Mouse (Mus musculus): Measurements from ENCODE around the gene P4hb. TPM values are rescaled to one million over a fixed set of nuclear protein-coding genes. Genes with fewer than 3 reads are reported as not detected.
"Not testable (repeated sequence)": the region's sequence is repeated elsewhere in the genome, so short reads cannot be mapped to it uniquely, and the experiment has no call there.

Gene P4hb
- total and polyA plus RNA-seq, 2 experiments from 2014 or later: 174 to 208 TPM

- 67% methylated on average over 6 of the region's 6 CpGs for WGBS
- Histone ChIP-seq H3K27me3 (ENCODE audit: insufficient read depth, low read length) (no peaks in the 10 kb centered on the region), H3K4me1 (ENCODE audit: insufficient read depth) (no peaks in the 10 kb centered on the region), H3K4me2 (ENCODE audit: low read depth) (no peak overlapping the region), H3K9me3 (ENCODE audit: low read length) (no peaks in the 10 kb centered on the region), H3K4me3 (ENCODE audit: low read depth, low read length) (no peak overlapping the region), H3K27ac (ENCODE audit: low read depth, low read length) (no peak overlapping the region), H3K9ac (no peak overlapping the region), H3K36me3 (ENCODE audit: insufficient read depth) (no peaks in the 10 kb centered on the region)
- DNase-seq: no peak
- no peak for ATAC-seq
- TF ChIP-seq CTCF (IDR thresholded peaks at IDR 0.05; ENCODE audit: low read depth): no peak
Observed at GRCm38 (mm10) chr11:120518027-120518426, 55.0 kb downstream of the P4hb start.

GRCm38 (mm10) chr11:120517147-120517546 is 55.9 kb downstream of the P4hb start:
- WGBS: 75% methylated on average over 4 of the region's 4 CpGs

DNA sequence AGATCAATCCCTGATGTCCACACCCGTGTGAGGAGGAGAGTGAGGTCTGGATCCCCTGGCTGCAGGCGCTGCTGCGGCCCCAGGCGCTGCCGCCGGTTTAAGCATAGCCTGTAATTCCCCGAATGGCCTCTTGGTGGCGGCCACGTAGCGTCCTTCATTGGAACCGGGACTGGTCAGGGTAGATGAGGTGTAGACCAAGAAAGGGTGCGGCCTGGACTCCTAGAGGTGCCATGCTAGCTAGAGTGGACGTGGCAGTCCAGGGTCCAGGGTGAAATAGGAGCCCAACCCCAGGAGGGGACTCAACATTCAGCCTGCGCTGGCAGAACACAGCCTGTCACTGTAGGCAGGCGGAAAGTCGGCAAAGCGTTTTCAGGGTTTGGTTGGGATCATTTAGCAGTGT is 57.4 kb downstream of the P4hb start:
- peak; percentile 50 for ATAC-seq
- WGBS: 17% methylated on average over 17 of the region's 17 CpGs
- H3K27ac ChIP-seq (ENCODE audit: low read depth, low read length): no peak overlapping the region

More at GRCm38 (mm10) chr11:120517147-120517546, 55.9 kb downstream of the P4hb start:
- no peak for TF ChIP-seq CTCF (IDR thresholded peaks at IDR 0.05; ENCODE audit: low read depth)
- H3K9me3 ChIP-seq (ENCODE audit: low read length): no peaks in the 10 kb centered on the region
- no peak for ATAC-seq
- no peaks in the 10 kb centered on the region for H3K36me3 ChIP-seq (ENCODE audit: insufficient read depth)
- H3K4me3 ChIP-seq (ENCODE audit: low read depth, low read length): no peak overlapping the region
- H3K9ac ChIP-seq: no peak overlapping the region
- no peak overlapping the region for H3K4me2 ChIP-seq (ENCODE audit: low read depth)
- H3K27ac ChIP-seq (ENCODE audit: low read depth, low read length): no peak overlapping the region
- no peaks in the 10 kb centered on the region for H3K4me1 ChIP-seq (ENCODE audit: insufficient read depth)
- no peaks in the 10 kb centered on the region for H3K27me3 ChIP-seq (ENCODE audit: insufficient read depth, low read length)
- DNase-seq: no peak

DNA sequence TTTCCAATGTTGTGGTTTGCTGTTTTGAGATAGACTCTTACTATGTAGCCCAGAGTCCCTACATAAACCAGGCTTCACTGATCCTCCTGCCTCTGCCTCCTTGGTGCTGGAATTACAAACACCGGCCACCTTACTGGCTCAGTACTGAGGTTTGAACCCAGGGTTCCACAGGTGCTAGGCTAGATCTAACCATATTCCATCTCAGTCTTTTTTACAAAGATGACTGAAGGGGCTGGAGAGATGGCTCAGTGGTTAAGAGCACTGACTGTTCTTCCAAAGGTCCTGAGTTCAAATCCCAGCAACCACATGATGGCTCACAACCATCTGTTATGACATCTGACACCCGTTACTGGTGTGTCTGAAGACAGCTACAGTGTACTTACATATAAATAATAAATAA is 58.8 kb downstream of the P4hb start:
- 89% methylated on average over 2 of the region's 2 CpGs for WGBS

More for the DNA sequence above, 57.4 kb downstream of the P4hb start:
- no peaks in the 10 kb centered on the region for H3K36me3 ChIP-seq (ENCODE audit: insufficient read depth)
- TF ChIP-seq CTCF (IDR thresholded peaks at IDR 0.05; ENCODE audit: low read depth): peak; percentile 97
- H3K4me3 ChIP-seq (ENCODE audit: low read depth, low read length): no peak overlapping the region
- no peaks in the 10 kb centered on the region for H3K9me3 ChIP-seq (ENCODE audit: low read length)
- H3K9ac ChIP-seq: no peak overlapping the region
- H3K27me3 ChIP-seq (ENCODE audit: insufficient read depth, low read length): no peaks in the 10 kb centered on the region
- no peaks in the 10 kb centered on the region for H3K4me1 ChIP-seq (ENCODE audit: insufficient read depth)
- no peak overlapping the region for H3K4me2 ChIP-seq (ENCODE audit: low read depth)
- peak; percentile 84 for DNase-seq

DNA sequence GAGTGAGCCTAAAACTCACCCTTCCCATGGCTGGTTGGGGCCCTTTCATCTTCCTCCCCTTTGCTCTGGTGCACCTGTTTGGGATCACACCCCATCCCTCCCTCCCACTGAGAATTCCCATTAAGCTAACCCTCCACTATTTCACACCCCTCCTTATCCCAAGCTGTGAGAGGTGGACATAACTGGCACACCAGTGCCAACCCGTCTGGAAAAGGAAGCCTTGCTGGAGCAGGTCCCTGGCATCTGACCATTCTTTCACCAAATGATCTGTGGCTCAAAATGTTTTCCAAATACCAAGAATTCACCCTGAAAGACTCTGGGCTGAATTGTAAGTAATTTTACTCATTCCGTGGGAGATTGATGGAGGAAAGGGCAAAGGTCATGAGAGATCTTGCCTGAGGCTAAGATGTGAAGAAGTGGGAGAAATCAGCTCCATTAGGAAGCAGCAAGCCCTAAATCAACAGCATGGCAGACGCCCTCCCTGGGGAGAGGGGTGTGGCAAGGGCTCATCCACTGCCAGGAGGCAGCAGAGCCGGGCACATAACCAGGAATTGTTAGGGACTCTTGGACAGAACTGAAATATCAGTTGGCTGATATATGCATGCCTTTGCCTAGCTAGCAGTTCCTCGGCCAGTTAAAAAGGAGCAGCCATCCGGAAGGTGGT is 60.1 kb downstream of the P4hb start:
- no peak for DNase-seq
- no peak overlapping the region for H3K4me3 ChIP-seq (ENCODE audit: low read depth, low read length)

More for the DNA sequence above, 58.8 kb downstream of the P4hb start:
- not testable (repeated sequence) for H3K4me1 ChIP-seq (ENCODE audit: insufficient read depth); H3K4me3 ChIP-seq (ENCODE audit: low read depth, low read length); H3K9me3 ChIP-seq (ENCODE audit: low read length); H3K9ac ChIP-seq; DNase-seq; H3K27ac ChIP-seq (ENCODE audit: low read depth, low read length); H3K4me2 ChIP-seq (ENCODE audit: low read depth); H3K27me3 ChIP-seq (ENCODE audit: insufficient read depth, low read length); ATAC-seq; H3K36me3 ChIP-seq (ENCODE audit: insufficient read depth)

DNA sequence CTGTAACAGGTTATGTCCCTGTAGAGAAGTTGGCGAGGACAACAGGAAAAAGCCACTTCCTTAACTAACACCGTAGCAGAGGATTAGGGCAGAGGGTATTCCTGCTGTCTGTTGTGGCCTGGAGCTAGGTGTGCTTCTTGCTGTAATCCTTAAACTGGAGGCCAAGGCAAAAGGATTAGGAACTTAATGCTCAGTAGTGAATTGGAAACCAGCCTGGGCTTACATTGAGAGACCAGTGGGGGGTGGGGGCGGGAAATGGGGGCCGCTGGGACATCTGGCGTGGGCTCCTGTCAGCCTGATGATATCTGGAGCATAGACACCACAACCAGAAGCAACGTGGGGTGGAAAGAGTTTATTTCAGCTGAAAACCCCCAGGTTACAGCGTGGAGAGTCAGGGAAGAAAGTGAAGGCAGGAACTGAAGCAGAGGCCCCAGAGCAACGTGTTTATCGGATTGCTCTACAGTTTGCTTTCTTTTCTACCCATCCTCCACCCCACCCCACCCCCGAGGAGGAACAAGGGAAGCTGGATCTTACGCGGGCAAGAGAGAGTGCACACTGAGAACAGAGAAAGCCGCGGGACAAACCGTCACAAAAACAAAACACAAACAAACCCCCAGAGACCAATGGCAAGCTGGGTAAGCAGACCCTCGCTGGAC is 62.5 kb downstream of the P4hb start:
- ATAC-seq (no peak), DNase-seq (no peak)
- Histone ChIP-seq H3K36me3 (ENCODE audit: insufficient read depth) (no peaks in the 10 kb centered on the region), H3K4me3 (ENCODE audit: low read depth, low read length) (no peak overlapping the region), H3K9me3 (ENCODE audit: low read length) (no peaks in the 10 kb centered on the region), H3K27ac (ENCODE audit: low read depth, low read length) (no peak overlapping the region), H3K9ac (no peak overlapping the region), H3K4me2 (ENCODE audit: low read depth) (peak overlapping the region; percentile 17; the same call in 1 of the 2 replicates), H3K27me3 (ENCODE audit: insufficient read depth, low read length) (no peaks in the 10 kb centered on the region), H3K4me1 (ENCODE audit: insufficient read depth) (no peaks in the 10 kb centered on the region)
- 5% methylated on average over 16 of the region's 16 CpGs for WGBS
- no peak for TF ChIP-seq CTCF (IDR thresholded peaks at IDR 0.05; ENCODE audit: low read depth)

More for the DNA sequence above, 60.1 kb downstream of the P4hb start:
- Histone ChIP-seq H3K9ac (no peak overlapping the region), H3K4me1 (ENCODE audit: insufficient read depth) (no peaks in the 10 kb centered on the region), H3K27me3 (ENCODE audit: insufficient read depth, low read length) (no peaks in the 10 kb centered on the region), H3K27ac (ENCODE audit: low read depth, low read length) (no peak overlapping the region), H3K36me3 (ENCODE audit: insufficient read depth) (no peaks in the 10 kb centered on the region), H3K4me2 (ENCODE audit: low read depth) (no peak overlapping the region), H3K9me3 (ENCODE audit: low read length) (no peaks in the 10 kb centered on the region)
- 46% methylated on average over 6 of the region's 6 CpGs for WGBS
- no peak for ATAC-seq
- no peak for TF ChIP-seq CTCF (IDR thresholded peaks at IDR 0.05; ENCODE audit: low read depth)

Other genes with a start within 250 kb of the P4hb start
Only the 30 nearest of the 34 such genes appear.
- gene Faap100, start 194.5 kb downstream of the P4hb start, total RNA-seq (2014; rRNA removed): 107 and 132 TPM in 2 replicates
- 73.4 and 97.8 TPM in 2 replicates for gene Faap100, start 194.5 kb downstream of the P4hb start, polyA plus RNA-seq (2015; fragmentation: Nextera tagmentation; extraction: Ambion mirVana)
- 44.2 and 65.8 TPM in 2 replicates for gene Nploc4, start 135.5 kb downstream of the P4hb start, total RNA-seq (2014; rRNA removed)
- 23.1 and 28.6 TPM in 2 replicates for gene Nploc4, start 135.5 kb downstream of the P4hb start, polyA plus RNA-seq (2015; fragmentation: Nextera tagmentation; extraction: Ambion mirVana)
- gene Tspan10, start 130.6 kb downstream of the P4hb start, total RNA-seq (2014; rRNA removed): not detected in 2 replicates
- not detected in 2 replicates for gene Tspan10, start 130.6 kb downstream of the P4hb start, polyA plus RNA-seq (2015; fragmentation: Nextera tagmentation; extraction: Ambion mirVana)
- 0.33 TPM in 1 of 2 replicates, not detected in the other for gene Pde6g, start 119.8 kb downstream of the P4hb start, total RNA-seq (2014; rRNA removed)
- gene Pde6g, start 119.8 kb downstream of the P4hb start, polyA plus RNA-seq (2015; fragmentation: Nextera tagmentation; extraction: Ambion mirVana): 0.18 and 1.4 TPM in 2 replicates
- 9.9 and 15.2 TPM in 2 replicates for gene Oxld1, start 115.2 kb downstream of the P4hb start, total RNA-seq (2014; rRNA removed)
- gene Oxld1, start 115.2 kb downstream of the P4hb start, polyA plus RNA-seq (2015; fragmentation: Nextera tagmentation; extraction: Ambion mirVana): 12.7 and 13.8 TPM in 2 replicates
- gene Ccdc137, start 115.1 kb downstream of the P4hb start, total RNA-seq (2014; rRNA removed): 18.1 and 21.0 TPM in 2 replicates
- gene Ccdc137, start 115.1 kb downstream of the P4hb start, polyA plus RNA-seq (2015; fragmentation: Nextera tagmentation; extraction: Ambion mirVana): 13.6 and 15.4 TPM in 2 replicates
- 35.2 and 37.8 TPM in 2 replicates for gene Arl16, start 105.6 kb downstream of the P4hb start, total RNA-seq (2014; rRNA removed)
- 40.3 and 56.4 TPM in 2 replicates for gene Arl16, start 105.6 kb downstream of the P4hb start, polyA plus RNA-seq (2015; fragmentation: Nextera tagmentation; extraction: Ambion mirVana)
- gene Mrpl12, start 88.6 kb downstream of the P4hb start, total RNA-seq (2014; rRNA removed): 42.6 and 49.9 TPM in 2 replicates
- 143 and 179 TPM in 2 replicates for gene Mrpl12, start 88.6 kb downstream of the P4hb start, polyA plus RNA-seq (2015; fragmentation: Nextera tagmentation; extraction: Ambion mirVana)
- 20.9 and 22.8 TPM in 2 replicates for gene Slc25a10, start 81.4 kb downstream of the P4hb start, total RNA-seq (2014; rRNA removed)
- gene Slc25a10, start 81.4 kb downstream of the P4hb start, polyA plus RNA-seq (2015; fragmentation: Nextera tagmentation; extraction: Ambion mirVana): 20.5 and 21.1 TPM in 2 replicates
- not detected in 2 replicates for gene Gcgr, start 42.6 kb downstream of the P4hb start, total RNA-seq (2014; rRNA removed)
- gene Gcgr, start 42.6 kb downstream of the P4hb start, polyA plus RNA-seq (2015; fragmentation: Nextera tagmentation; extraction: Ambion mirVana): 0.09 and 0.22 TPM in 2 replicates
- 103 and 105 TPM in 2 replicates for gene Mcrip1, start 23.5 kb downstream of the P4hb start, total RNA-seq (2014; rRNA removed)
- gene Mcrip1, start 23.5 kb downstream of the P4hb start, polyA plus RNA-seq (2015; fragmentation: Nextera tagmentation; extraction: Ambion mirVana): 261 and 275 TPM in 2 replicates
- gene Ppp1r27, start 22.1 kb downstream of the P4hb start, total RNA-seq (2014; rRNA removed): not detected in 2 replicates
- gene Ppp1r27, start 22.1 kb downstream of the P4hb start, polyA plus RNA-seq (2015; fragmentation: Nextera tagmentation; extraction: Ambion mirVana): not detected in 2 replicates
- 214 and 237 TPM in 2 replicates for gene Arhgdia, start 8.4 kb upstream of the P4hb start, total RNA-seq (2014; rRNA removed)
- 416 and 435 TPM in 2 replicates for gene Arhgdia, start 8.4 kb upstream of the P4hb start, polyA plus RNA-seq (2015; fragmentation: Nextera tagmentation; extraction: Ambion mirVana)
- 99.8 and 111 TPM in 2 replicates for gene Alyref, start 25.1 kb upstream of the P4hb start, total RNA-seq (2014; rRNA removed)
- gene Alyref, start 25.1 kb upstream of the P4hb start, polyA plus RNA-seq (2015; fragmentation: Nextera tagmentation; extraction: Ambion mirVana): 207 and 238 TPM in 2 replicates
- 54.2 and 64.2 TPM in 2 replicates for gene Anapc11, start 25.2 kb upstream of the P4hb start, total RNA-seq (2014; rRNA removed)
- 207 and 226 TPM in 2 replicates for gene Anapc11, start 25.2 kb upstream of the P4hb start, polyA plus RNA-seq (2015; fragmentation: Nextera tagmentation; extraction: Ambion mirVana)
- gene Npb, start 35.2 kb upstream of the P4hb start, total RNA-seq (2014; rRNA removed): not detected in 2 replicates
- gene Npb, start 35.2 kb upstream of the P4hb start, polyA plus RNA-seq (2015; fragmentation: Nextera tagmentation; extraction: Ambion mirVana): 0.42 and 0.80 TPM in 2 replicates
- gene Pcyt2, start 44.7 kb upstream of the P4hb start, total RNA-seq (2014; rRNA removed): 102 and 129 TPM in 2 replicates
- 107 and 117 TPM in 2 replicates for gene Pcyt2, start 44.7 kb upstream of the P4hb start, polyA plus RNA-seq (2015; fragmentation: Nextera tagmentation; extraction: Ambion mirVana)
- gene Sirt7, start 52.0 kb upstream of the P4hb start, total RNA-seq (2014; rRNA removed): 48.7 and 51.8 TPM in 2 replicates
- 37.4 and 40.7 TPM in 2 replicates for gene Sirt7, start 52.0 kb upstream of the P4hb start, polyA plus RNA-seq (2015; fragmentation: Nextera tagmentation; extraction: Ambion mirVana)
- 37.5 and 40.1 TPM in 2 replicates for gene Mafg, start 60.3 kb upstream of the P4hb start, total RNA-seq (2014; rRNA removed)
- 24.6 and 39.7 TPM in 2 replicates for gene Mafg, start 60.3 kb upstream of the P4hb start, polyA plus RNA-seq (2015; fragmentation: Nextera tagmentation; extraction: Ambion mirVana)
- gene Pycr1, start 70.5 kb upstream of the P4hb start, total RNA-seq (2014; rRNA removed): 8.7 and 13.8 TPM in 2 replicates
- gene Pycr1, start 70.5 kb upstream of the P4hb start, polyA plus RNA-seq (2015; fragmentation: Nextera tagmentation; extraction: Ambion mirVana): 19.5 and 23.0 TPM in 2 replicates
- 1.1 and 3.2 TPM in 2 replicates for gene Myadml2, start 74.9 kb upstream of the P4hb start, total RNA-seq (2014; rRNA removed)
- 1.3 and 1.5 TPM in 2 replicates for gene Myadml2, start 74.9 kb upstream of the P4hb start, polyA plus RNA-seq (2015; fragmentation: Nextera tagmentation; extraction: Ambion mirVana)
- 5.5 and 5.9 TPM in 2 replicates for gene Notum, start 87.9 kb upstream of the P4hb start, total RNA-seq (2014; rRNA removed)
- 3.6 and 4.9 TPM in 2 replicates for gene Notum, start 87.9 kb upstream of the P4hb start, polyA plus RNA-seq (2015; fragmentation: Nextera tagmentation; extraction: Ambion mirVana)
- gene Aspscr1, start 99.7 kb upstream of the P4hb start, total RNA-seq (2014; rRNA removed): 97.7 and 102 TPM in 2 replicates
- 137 and 139 TPM in 2 replicates for gene Aspscr1, start 99.7 kb upstream of the P4hb start, polyA plus RNA-seq (2015; fragmentation: Nextera tagmentation; extraction: Ambion mirVana)
- gene Cenpx, start 140.5 kb upstream of the P4hb start, total RNA-seq (2014; rRNA removed): 28.5 and 52.1 TPM in 2 replicates
- gene Cenpx, start 140.5 kb upstream of the P4hb start, polyA plus RNA-seq (2015; fragmentation: Nextera tagmentation; extraction: Ambion mirVana): 91.3 and 114 TPM in 2 replicates
- gene Lrrc45, start 140.7 kb upstream of the P4hb start, total RNA-seq (2014; rRNA removed): 57.6 and 58.4 TPM in 2 replicates
- gene Lrrc45, start 140.7 kb upstream of the P4hb start, polyA plus RNA-seq (2015; fragmentation: Nextera tagmentation; extraction: Ambion mirVana): 31.0 and 41.0 TPM in 2 replicates
- gene Rac3, start 148.2 kb upstream of the P4hb start, total RNA-seq (2014; rRNA removed): 598 and 666 TPM in 2 replicates
- gene Rac3, start 148.2 kb upstream of the P4hb start, polyA plus RNA-seq (2015; fragmentation: Nextera tagmentation; extraction: Ambion mirVana): 681 and 697 TPM in 2 replicates
- 7.2 and 13.2 TPM in 2 replicates for gene Dcxr, start 154.0 kb upstream of the P4hb start, total RNA-seq (2014; rRNA removed)
- 11.2 and 12.7 TPM in 2 replicates for gene Dcxr, start 154.0 kb upstream of the P4hb start, polyA plus RNA-seq (2015; fragmentation: Nextera tagmentation; extraction: Ambion mirVana)
- gene Cbr2, start 158.9 kb upstream of the P4hb start, total RNA-seq (2014; rRNA removed): 3.6 and 4.8 TPM in 2 replicates
- gene Cbr2, start 158.9 kb upstream of the P4hb start, polyA plus RNA-seq (2015; fragmentation: Nextera tagmentation; extraction: Ambion mirVana): 3.1 and 4.9 TPM in 2 replicates
- gene Hmga1b, start 189.5 kb upstream of the P4hb start, total RNA-seq (2014; rRNA removed): 0.95 and 1.8 TPM in 2 replicates
- 1.6 and 1.7 TPM in 2 replicates for gene Hmga1b, start 189.5 kb upstream of the P4hb start, polyA plus RNA-seq (2015; fragmentation: Nextera tagmentation; extraction: Ambion mirVana)
- 61.9 and 82.8 TPM in 2 replicates for gene Rfng, start 211.0 kb upstream of the P4hb start, total RNA-seq (2014; rRNA removed)
- gene Rfng, start 211.0 kb upstream of the P4hb start, polyA plus RNA-seq (2015; fragmentation: Nextera tagmentation; extraction: Ambion mirVana): 114 and 125 TPM in 2 replicates